Mouse (Mus musculus): ENCODE results near the gene Pigg. TPM values are rescaled to one million over a fixed set of nuclear protein-coding genes. Genes with fewer than 3 reads are reported as not detected.

The Pigg gene
- 6.0 TPM for polyA plus RNA-seq (2017; shearing (Covaris generic))

DNA sequence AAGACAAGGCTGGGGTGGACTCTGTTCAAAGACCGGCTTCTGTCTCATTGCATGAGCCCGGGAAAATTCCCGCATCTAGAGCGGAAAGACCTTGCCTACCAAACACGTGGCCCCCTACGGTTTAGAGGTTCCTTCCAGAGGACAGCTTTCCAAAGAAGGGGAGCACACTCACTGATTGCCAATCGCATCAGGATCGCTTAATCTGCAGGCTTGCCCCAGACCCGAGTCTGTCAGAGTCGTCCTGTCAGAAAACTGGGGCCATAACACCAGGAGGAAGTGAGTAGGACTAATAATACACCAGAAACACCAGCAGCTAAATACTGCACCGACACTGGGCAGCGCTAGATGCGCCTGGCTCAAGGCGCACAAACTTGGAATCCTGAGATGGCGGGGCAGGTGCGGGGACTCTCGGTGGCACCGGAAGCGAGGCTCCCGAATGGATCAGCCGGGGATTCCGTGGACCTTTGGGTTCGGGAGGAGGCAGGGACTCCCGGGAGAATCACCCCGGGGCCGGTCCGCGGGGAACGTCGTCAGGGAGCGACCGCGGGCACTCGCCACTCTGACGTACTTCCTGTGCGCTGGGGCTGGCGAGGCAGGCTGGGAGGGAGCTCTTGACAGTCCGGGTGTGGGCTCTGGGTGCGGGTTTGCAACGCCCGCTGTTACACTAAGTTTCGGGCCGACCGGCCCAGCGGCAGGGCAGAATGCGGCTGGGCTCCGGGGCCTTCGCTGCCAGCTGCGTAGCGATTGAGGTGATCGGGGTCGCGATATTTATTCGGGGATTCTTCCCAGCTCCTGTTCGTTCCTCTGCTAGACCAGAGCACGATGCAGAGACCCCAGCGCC, at the start of gene Pigg:
Pigg (plus strand) TSS at position 386 of the 841 bp plus-strand sequence.

DNA sequence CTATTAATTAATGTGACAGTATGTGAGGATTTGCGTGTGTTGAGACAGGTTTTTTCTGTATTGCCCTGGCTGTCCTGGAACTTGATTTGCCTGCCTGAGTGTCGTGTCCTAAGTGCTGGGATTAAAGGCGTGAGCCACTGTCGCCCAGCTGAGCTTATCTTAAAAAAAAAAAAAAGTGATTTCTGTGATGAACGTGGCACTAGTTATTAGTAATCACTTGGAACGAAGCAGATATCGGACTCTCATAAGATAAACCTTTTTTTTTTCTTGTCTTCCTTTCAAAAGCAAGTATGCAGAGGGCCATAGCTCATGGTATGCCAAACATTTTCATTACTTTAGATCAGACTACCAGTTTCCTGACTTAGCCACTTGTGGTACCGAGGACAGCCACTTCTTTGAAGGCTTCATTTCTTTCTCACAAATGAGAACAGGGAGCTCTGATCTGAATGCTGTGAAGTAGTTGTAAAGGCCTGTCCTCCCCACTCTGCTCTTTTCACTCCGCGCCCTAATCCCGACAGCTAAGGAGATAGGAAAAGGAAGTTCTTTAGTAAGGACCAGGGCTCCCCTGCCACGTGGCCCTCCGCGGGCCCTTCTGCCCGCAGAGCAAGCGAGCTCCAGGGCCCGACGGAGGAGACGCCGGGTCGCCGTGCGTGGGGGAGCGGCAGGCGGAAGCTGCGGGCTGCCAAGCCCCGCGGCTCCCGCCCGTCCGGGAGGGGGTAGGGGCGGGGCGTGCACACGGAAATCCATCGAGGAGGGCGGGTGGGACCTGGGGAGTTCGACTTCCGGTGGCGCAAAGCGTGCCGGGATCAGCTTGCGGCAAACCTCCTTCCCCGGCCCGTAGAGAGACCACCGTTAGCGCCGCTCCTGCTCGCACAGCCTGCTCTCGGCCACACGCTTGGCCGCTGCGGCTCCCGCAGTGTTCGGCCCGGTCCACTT, 44.0 kb upstream of the Pigg start, which contains the start of gene Dr1:
Dr1 (plus strand) TSS at position 771 of the 936 bp plus-strand sequence.

DNA sequence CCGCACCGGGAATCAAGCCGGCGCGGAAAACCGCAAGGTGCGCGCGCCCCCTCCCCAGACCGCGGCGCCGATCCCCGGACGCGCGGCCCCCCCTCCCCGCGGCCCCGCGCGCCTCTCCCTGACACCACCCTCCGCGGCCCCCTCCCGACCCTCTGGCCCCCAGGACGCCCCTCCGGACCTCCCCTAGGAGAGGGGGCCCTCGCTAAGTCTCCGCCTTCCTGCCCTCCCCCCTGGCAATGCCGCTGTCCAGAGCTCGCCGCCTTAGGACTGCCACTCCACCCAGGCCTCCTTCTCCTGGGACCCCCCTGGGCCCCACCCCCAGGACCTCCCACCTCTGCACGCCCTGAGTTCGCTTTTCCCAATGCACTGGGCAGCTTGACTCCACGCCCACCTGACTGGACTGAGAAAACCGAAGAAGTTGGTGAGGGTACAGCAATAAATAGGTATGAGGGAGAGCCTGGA, 55.5 kb downstream of the Pigg start, which contains the start of gene Gm42517:
Gm42517 (minus strand) TSS at position 52 of the 462 bp plus-strand sequence.

DNA sequence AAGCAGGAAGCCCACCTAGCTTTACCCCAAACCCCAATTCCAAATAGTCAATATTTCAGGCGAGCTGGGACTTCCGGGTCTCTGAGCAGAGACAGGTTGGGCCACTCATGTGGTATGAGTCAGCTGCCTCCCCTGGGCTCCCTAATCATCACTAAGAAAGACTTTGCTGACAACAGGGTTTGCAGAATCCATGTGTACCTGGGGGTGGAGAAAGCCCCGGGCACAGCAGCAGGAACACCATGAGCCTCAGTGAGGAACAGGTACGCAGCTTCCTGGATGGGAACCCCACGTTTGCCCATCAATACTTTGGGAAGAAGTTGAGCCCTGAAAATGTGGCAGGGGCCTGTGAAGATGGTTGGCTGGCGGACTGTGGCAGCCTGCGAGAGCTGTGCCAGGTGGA, 75.8 kb downstream of the Pigg start, which contains the start of gene Pde6b:
Pde6b (plus strand) TSS at position 191 of the 400 bp plus-strand sequence.

Other genes with a start within 250 kb of the Pigg start
- gene Mtf2, start 246.9 kb upstream of the Pigg start, polyA plus RNA-seq (2017; shearing (Covaris generic)) = 104 TPM
- gene Tmed5, start 180.0 kb upstream of the Pigg start, polyA plus RNA-seq (2017; shearing (Covaris generic)) = 95.7 TPM
- 1.6 TPM for gene Ccdc18, start 179.7 kb upstream of the Pigg start, polyA plus RNA-seq (2017; shearing (Covaris generic))
- gene Dr1, start 43.7 kb upstream of the Pigg start, polyA plus RNA-seq (2017; shearing (Covaris generic)) = 38.4 TPM
- not detected for gene Gm42517, start 55.3 kb downstream of the Pigg start, polyA plus RNA-seq (2017; shearing (Covaris generic))
- gene Pde6b, start 75.8 kb downstream of the Pigg start, polyA plus RNA-seq (2017; shearing (Covaris generic)) = 2.9 TPM
- gene Atp5k, start 121.8 kb downstream of the Pigg start, polyA plus RNA-seq (2017; shearing (Covaris generic)) = 197 TPM
- not detected for gene Mfsd7a, start 136.3 kb downstream of the Pigg start, polyA plus RNA-seq (2017; shearing (Covaris generic))
- gene Pcgf3, start 148.6 kb downstream of the Pigg start, polyA plus RNA-seq (2017; shearing (Covaris generic)) = 16.6 TPM
- gene Cplx1, start 237.4 kb downstream of the Pigg start, polyA plus RNA-seq (2017; shearing (Covaris generic)) = not detected